Comparison of ENCODE assay signal across 31 mouse cellular contexts in genomic region chr8:8254446-8254845, GRCm38 (mm10).
"Had no signal": no experiment of that assay in that cellular context is flagged by ENCODE, and none has a peak within 500 bp of the region (broad histone marks: within the 10 kb centered on the region; RNA-seq: fewer than 3 reads in every experiment).

No protein-coding gene starts in this region.

- H3K4me1 ChIP-seq: heart, embryonic 10.5 days; kidney, embryonic 15.5 days had no signal

- H3K27me3 ChIP-seq: heart, embryonic 12.5 days; heart, embryonic 13.5 days; heart, embryonic 15.5 days; hindbrain, embryonic 12.5 days; hindbrain, embryonic 13.5 days; hindbrain, embryonic 15.5 days; intestine, embryonic 15.5 days; kidney, embryonic 15.5 days had no signal

- DNase-seq: heart, postnatal 10 days; heart, postnatal 14 days; heart, postnatal 36 days; heart, postnatal 4 days; kidney, adult 11 months; kidney, adult 18-20 months; kidney, adult 2 months; kidney, adult 8-10 months; kidney, adult 9 months; kidney, postnatal 10 days; kidney, postnatal 14 days; kidney, postnatal 25 days; kidney, postnatal 36 days; kidney, postnatal 4 days; layer of hippocampus, adult 9-11 months; layer of hippocampus, postnatal 36 days had no signal

- H3K27ac ChIP-seq: heart, embryonic 10.5 days; heart, embryonic 13.5 days; heart, embryonic 15.5 days; hindbrain, embryonic 10.5 days; hindbrain, embryonic 12.5 days; hindbrain, embryonic 13.5 days; hindbrain, embryonic 14.5 days; hindbrain, embryonic 15.5 days; hindbrain, postnatal 0 days; intestine, embryonic 15.5 days; kidney, embryonic 15.5 days; kidney, postnatal 0 days; layer of hippocampus, adult 2 months had no signal

- H3K4me2 ChIP-seq: heart, embryonic 11.5 days; heart, embryonic 12.5 days; heart, embryonic 13.5 days; heart, embryonic 15.5 days; hindbrain, embryonic 12.5 days; hindbrain, embryonic 13.5 days; hindbrain, embryonic 14.5 days; hindbrain, embryonic 15.5 days; intestine, embryonic 15.5 days; kidney, embryonic 15.5 days had no signal

- H3K36me3 ChIP-seq: heart, embryonic 10.5 days; heart, embryonic 12.5 days; heart, embryonic 13.5 days; heart, embryonic 15.5 days; hindbrain, embryonic 10.5 days; hindbrain, embryonic 12.5 days; hindbrain, embryonic 13.5 days; hindbrain, embryonic 15.5 days; intestine, embryonic 15.5 days; kidney, embryonic 15.5 days had no signal

- H3K4me3 ChIP-seq: heart, embryonic 10.5 days; heart, embryonic 12.5 days; heart, embryonic 13.5 days; heart, embryonic 15.5 days; hindbrain, embryonic 10.5 days; hindbrain, embryonic 12.5 days; hindbrain, embryonic 13.5 days; hindbrain, embryonic 15.5 days; intestine, embryonic 15.5 days; kidney, embryonic 15.5 days; layer of hippocampus, adult 2 months had no signal
